Mouse (Mus musculus) erythroblast, embryonic 14.5 days (primary cell): Measurements from ENCODE around the gene Agrp.

Experiments used
- GATA1 ChIP-seq: IDR thresholded peaks from 2 replicates; pipeline ENCODE4 v1.6.1; 2012; ENCODE audit warnings: low read length, inconsistent platforms, mixed read lengths
- TAL1 ChIP-seq: IDR thresholded peaks from 3 replicates; pipeline ENCODE4 v1.6.1; 2012; ENCODE audit warnings: low read length, inconsistent platforms, mixed read lengths

DNA sequence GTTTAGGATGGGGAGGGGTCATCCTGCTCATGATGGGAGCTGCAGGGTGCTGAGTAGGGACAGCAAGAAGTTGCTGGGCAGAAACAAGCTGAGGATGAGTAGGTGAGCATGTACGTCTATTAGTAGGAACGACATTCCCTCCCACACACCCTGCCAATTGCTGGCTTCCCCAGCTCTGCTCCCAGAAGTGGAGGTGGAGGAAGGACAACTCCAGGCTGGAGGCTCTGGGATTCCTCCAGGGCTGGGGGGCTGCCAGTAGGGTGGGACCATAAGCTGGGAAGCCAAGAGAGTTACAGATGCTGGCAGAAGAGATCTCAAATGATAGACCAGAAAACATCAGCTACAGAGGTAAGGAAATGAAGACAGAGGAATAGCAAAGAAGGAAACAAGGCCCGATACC is 100.6 kb downstream of the Agrp start:
- TF ChIP-seq GATA1 (no peak), TAL1 (no peak)
